Mouse (Mus musculus) intestine, postnatal 0 days (tissue): Measurements from ENCODE around the gene Panx2. TPM values are rescaled to one million over a fixed set of nuclear protein-coding genes. Genes with fewer than 3 reads are reported as not detected.

Source experiments
- ATAC-seq: fragments of 200-750 bp; cut with Nextera tagmentation; 2 replicates; pipeline ENCODE4 v1.8.0; 2017; ENCODE audit warnings: mild to moderate bottlenecking, moderate TSS enrichment, moderate library complexity
- H3K27ac ChIP-seq: fragments of 300-500 bp; sonication (generic); 2 replicates; pipeline ENCODE4 v1.5.1; 2014; ENCODE audit warnings: mild to moderate bottlenecking, low read depth, low read length, moderate library complexity
- H3K27me3 ChIP-seq: fragments of 300-500 bp; sonication (generic); replicated peaks from 2 replicates; pipeline ENCODE4 v1.6.1; 2014; ENCODE audit warnings: low read length, mixed read lengths; ENCODE audit not compliant: control insufficient read depth, insufficient read depth
- H3K36me3 ChIP-seq: fragments of 300-500 bp; sonication (generic); 2 replicates; pipeline ENCODE4 v1.6.1; 2014; ENCODE audit warnings: mild to moderate bottlenecking, moderate library complexity; ENCODE audit not compliant: control insufficient read depth, insufficient read depth
- H3K4me1 ChIP-seq: fragments of 300-500 bp; sonication (generic); replicated peaks from 2 replicates; pipeline ENCODE4 v1.6.1; 2014; ENCODE audit warnings: antibody characterized with exemption, low read length, mixed read lengths; ENCODE audit not compliant: control insufficient read depth, insufficient read depth
- H3K4me2 ChIP-seq: fragments of 300-500 bp; sonication (generic); replicated peaks from 2 replicates; pipeline ENCODE4 v1.6.1; 2014; ENCODE audit warnings: low read depth, mild to moderate bottlenecking, moderate library complexity
- H3K4me3 ChIP-seq: fragments of 300-500 bp; sonication (generic); 2 replicates; pipeline ENCODE4 v1.5.1; 2014; ENCODE audit warnings: low read depth, low read length
- H3K9ac ChIP-seq: fragments of 300-500 bp; sonication (generic); 2 replicates; pipeline ENCODE4 v1.6.1; 2014; ENCODE audit warnings: mild to moderate bottlenecking, low read depth, low read length
- H3K9me3 ChIP-seq: fragments of 300-500 bp; sonication (generic); 2 replicates; pipeline ENCODE4 v1.6.1; 2016; ENCODE audit warnings: mixed run types; ENCODE audit not compliant: control insufficient read depth
- CTCF ChIP-seq: sonication (generic); IDR thresholded peaks from 2 replicates; pipeline ENCODE4 v1.5.1; 2016; ENCODE audit warnings: low read depth, mild to moderate bottlenecking, control low read depth, antibody characterized with exemption, moderate library complexity
- WGBS: fragments of 180-500 bp; shearing (Covaris S2); extraction: QIAGEN DNeasy Blood & Tissue Kit; methylation state at CpG from one replicate; pipeline ENCODE4 v1.1.7; 2014; 5-methylcytosine and 5-hydroxymethylcytosine counted together
- polyA plus RNA-seq: library from polyadenylated mRNA; unstranded; fragments of >200 nt; fragmentation: Nextera tagmentation; extraction: Ambion mirVana; gene quantifications from 2 replicates; pipeline ENCODE4 v1.2.1, GENCODE M21; 2015

The Panx2 gene
- polyA plus RNA-seq, 1 experiment from 2014 or later = 0.26 TPM

GRCm38 (mm10) chr15:89097450-89097849 lies 37.9 kb downstream of the Panx2 start:
- Histone ChIP-seq H3K27me3 (no peaks in the 10 kb centered on the region), H3K9me3 (no peaks in the 10 kb centered on the region), H3K9ac (no peak overlapping the region), H3K4me3 (no peak overlapping the region), H3K27ac (no peak overlapping the region), H3K4me1 (no peaks in the 10 kb centered on the region), H3K36me3 (peaks cover 99% of the 10 kb centered on the region), H3K4me2 (no peak overlapping the region)
- no peak for ATAC-seq
- WGBS = 94% methylated on average over 5 of the region's 5 CpGs
- TF ChIP-seq CTCF = no peak

- Histone ChIP-seq H3K27ac (no peak overlapping the region), H3K4me3 (no peak overlapping the region), H3K27me3 (no peaks in the 10 kb centered on the region), H3K36me3 (peaks cover 97% of the 10 kb centered on the region), H3K4me2 (no peak overlapping the region), H3K9me3 (no peaks in the 10 kb centered on the region), H3K4me1 (no peaks in the 10 kb centered on the region), H3K9ac (no peak overlapping the region)
- ATAC-seq = no peak
- WGBS = 93% methylated on average over 7 of the region's 7 CpGs
- TF ChIP-seq CTCF = no peak
These were observed 39.1 kb downstream of the Panx2 start for GRCm38 (mm10) chr15:89098616-89099015.

- no peak for ATAC-seq
- H3K27ac ChIP-seq = no peak overlapping the region
- no peaks in the 10 kb centered on the region for H3K27me3 ChIP-seq
- no peak overlapping the region for H3K4me2 ChIP-seq
- no peaks in the 10 kb centered on the region for H3K4me1 ChIP-seq
- H3K9ac ChIP-seq = no peak overlapping the region
- H3K36me3 ChIP-seq = peaks cover 95% of the 10 kb centered on the region
- no peak for TF ChIP-seq CTCF
- no peak overlapping the region for H3K4me3 ChIP-seq
- WGBS = 86% methylated on average over 12 of the region's 12 CpGs
- H3K9me3 ChIP-seq = no peaks in the 10 kb centered on the region
These were observed 41.3 kb downstream of the Panx2 start for GRCm38 (mm10) chr15:89100823-89101222.

- no peaks in the 10 kb centered on the region for H3K27me3 ChIP-seq
- ATAC-seq = no peak
- TF ChIP-seq CTCF = no peak
- WGBS = 80% methylated on average over 5 of the region's 5 CpGs
- no peak overlapping the region for H3K4me2 ChIP-seq
- no peak overlapping the region for H3K4me3 ChIP-seq
- H3K9ac ChIP-seq = no peak overlapping the region
- H3K9me3 ChIP-seq = no peaks in the 10 kb centered on the region
- no peaks in the 10 kb centered on the region for H3K4me1 ChIP-seq
- H3K27ac ChIP-seq = no peak overlapping the region
- H3K36me3 ChIP-seq = peaks cover 93% of the 10 kb centered on the region
These were observed 43.1 kb downstream of the Panx2 start for GRCm38 (mm10) chr15:89102646-89103045.

GRCm38 (mm10) chr15:89103921-89104320 lies 44.4 kb downstream of the Panx2 start:
- Histone ChIP-seq H3K9ac (no peak overlapping the region), H3K27ac (no peak overlapping the region), H3K4me1 (no peaks in the 10 kb centered on the region), H3K9me3 (no peaks in the 10 kb centered on the region), H3K36me3 (peaks cover 93% of the 10 kb centered on the region), H3K4me3 (no peak overlapping the region), H3K27me3 (no peaks in the 10 kb centered on the region), H3K4me2 (no peak overlapping the region)
- no peak for TF ChIP-seq CTCF
- no peak for ATAC-seq
- WGBS = 88% methylated on average over 10 of the region's 10 CpGs

GRCm38 (mm10) chr15:89104425-89104824 lies 44.9 kb downstream of the Panx2 start:
- Histone ChIP-seq H3K9ac (no peak overlapping the region), H3K4me1 (no peaks in the 10 kb centered on the region), H3K27me3 (no peaks in the 10 kb centered on the region), H3K9me3 (no peaks in the 10 kb centered on the region), H3K27ac (no peak overlapping the region), H3K36me3 (peaks cover 93% of the 10 kb centered on the region), H3K4me2 (no peak overlapping the region), H3K4me3 (no peak overlapping the region)
- ATAC-seq = no peak
- TF ChIP-seq CTCF = no peak
- 93% methylated on average over 8 of the region's 8 CpGs for WGBS

GRCm38 (mm10) chr15:89106073-89106472 lies 46.5 kb downstream of the Panx2 start:
- Histone ChIP-seq H3K27me3 (no peaks in the 10 kb centered on the region), H3K9ac (no peak overlapping the region), H3K4me1 (no peaks in the 10 kb centered on the region), H3K9me3 (no peaks in the 10 kb centered on the region), H3K27ac (no peak overlapping the region), H3K4me3 (no peak overlapping the region), H3K4me2 (no peak overlapping the region), H3K36me3 (peaks cover 91% of the 10 kb centered on the region)
- no peak for ATAC-seq
- 89% methylated on average over 13 of the region's 13 CpGs for WGBS
- TF ChIP-seq CTCF = no peak
